Mouse (Mus musculus): Measurements from ENCODE around the gene Has1. TPM values are rescaled to one million over a fixed set of nuclear protein-coding genes. Genes with fewer than 3 reads are reported as not detected.

The Has1 gene
- polyA plus RNA-seq (2016; fragmentation: Nextera tagmentation; extraction: Ambion mirVana), result 1.00 and 1.4 TPM in 2 replicates

DNA sequence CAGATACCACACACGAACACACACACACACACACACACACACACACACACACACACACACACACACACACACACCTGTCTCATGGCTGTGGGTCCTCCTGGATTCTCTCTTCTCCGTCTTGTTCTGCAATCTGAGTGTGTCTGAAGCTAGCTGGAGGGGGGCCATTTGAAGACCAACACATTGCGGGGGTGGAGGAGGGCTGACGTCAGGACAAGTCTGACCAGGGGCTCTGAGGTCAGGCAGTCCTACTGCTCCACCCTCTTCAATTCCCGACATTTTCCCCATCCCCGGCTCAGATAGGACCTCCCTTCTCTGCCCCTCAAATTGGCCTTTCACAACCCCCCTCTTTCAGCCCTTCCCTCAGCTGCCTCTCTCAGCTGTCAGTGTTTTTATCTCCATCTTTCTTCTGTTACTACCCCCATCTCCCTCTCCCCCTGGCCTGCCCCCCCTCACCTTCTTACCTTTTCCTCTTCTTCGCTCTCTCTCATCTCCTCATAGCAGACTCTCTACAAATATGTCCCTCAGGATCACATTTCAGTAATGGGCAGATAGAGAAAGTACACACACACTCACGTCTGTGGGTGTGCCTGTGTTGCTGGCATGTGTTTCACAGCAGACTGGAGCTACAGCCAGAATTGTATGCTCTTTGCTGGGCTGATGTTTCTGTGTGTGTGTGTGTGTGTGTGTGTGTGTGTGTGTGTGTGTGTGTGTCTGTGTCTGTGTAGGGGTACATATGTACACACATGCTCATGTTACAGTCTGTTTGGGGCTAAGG is at the start of gene Has1:
TSS of gene Has1 (minus strand) at position 142 of the 775 bp plus-strand sequence.
- Histone ChIP-seq H3K4me3 (no peak within 1 kb of the TSS), H3K4me1 (peaks cover 9% of the 10 kb centered on the region), H3K27ac (no peak within 1 kb of the TSS), H3K36me3 (replicated peaks) (no peaks in the 10 kb centered on the region), H3K9me3 (no peaks in the 10 kb centered on the region; the same call in 1 of the 2 replicates), H3K27me3 (ENCODE audit: poor library complexity, severe bottlenecking) (peaks cover 15% of the 10 kb centered on the region)
- 67% methylated on average over 8 of the region's 8 CpGs for WGBS
- DNase-seq (ENCODE audit: extremely low spot score, low spot score), result no peak

GRCm38 (mm10) chr17:17900768-17901167 is 45.8 kb upstream of the Has1 start:
- H3K36me3 ChIP-seq (replicated peaks), result no peaks in the 10 kb centered on the region
- H3K27ac ChIP-seq, result no peak overlapping the region
- WGBS, result 94% methylated on average over 1 of the region's 1 CpGs
- H3K9me3 ChIP-seq, result no peaks in the 10 kb centered on the region
- H3K27me3 ChIP-seq (ENCODE audit: poor library complexity, severe bottlenecking), result no peaks in the 10 kb centered on the region
- no peaks in the 10 kb centered on the region for H3K4me1 ChIP-seq
- no peak overlapping the region for H3K4me3 ChIP-seq
- no peak for DNase-seq (ENCODE audit: extremely low spot score, low spot score)

DNA sequence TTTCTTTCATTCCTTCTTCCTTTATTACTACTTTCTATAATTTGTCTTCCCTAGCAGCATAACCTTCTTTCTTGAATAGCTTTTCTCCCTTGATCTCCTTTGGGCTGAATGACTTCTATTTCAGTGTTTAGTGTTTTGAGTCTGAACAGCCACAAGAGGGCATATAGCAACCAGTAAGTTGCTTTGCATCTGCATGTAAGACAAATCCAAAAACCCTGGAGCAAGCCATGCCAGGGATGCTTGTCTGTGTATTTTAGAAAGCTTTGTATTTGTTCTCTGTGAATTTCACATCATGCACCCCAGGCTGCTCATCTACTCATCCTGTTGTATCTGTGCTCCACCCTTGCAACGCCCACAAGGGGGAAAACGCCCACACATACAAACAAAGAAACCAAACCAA is 44.3 kb upstream of the Has1 start:
- H3K27me3 ChIP-seq (ENCODE audit: poor library complexity, severe bottlenecking), result no peaks in the 10 kb centered on the region
- no peaks in the 10 kb centered on the region for H3K9me3 ChIP-seq
- H3K27ac ChIP-seq, result no peak overlapping the region
- WGBS, result 89% methylated on average over 2 of the region's 2 CpGs
- H3K36me3 ChIP-seq (replicated peaks), result no peaks in the 10 kb centered on the region
- DNase-seq (ENCODE audit: extremely low spot score, low spot score), result no peak
- H3K4me1 ChIP-seq, result no peaks in the 10 kb centered on the region
- no peak overlapping the region for H3K4me3 ChIP-seq

DNA sequence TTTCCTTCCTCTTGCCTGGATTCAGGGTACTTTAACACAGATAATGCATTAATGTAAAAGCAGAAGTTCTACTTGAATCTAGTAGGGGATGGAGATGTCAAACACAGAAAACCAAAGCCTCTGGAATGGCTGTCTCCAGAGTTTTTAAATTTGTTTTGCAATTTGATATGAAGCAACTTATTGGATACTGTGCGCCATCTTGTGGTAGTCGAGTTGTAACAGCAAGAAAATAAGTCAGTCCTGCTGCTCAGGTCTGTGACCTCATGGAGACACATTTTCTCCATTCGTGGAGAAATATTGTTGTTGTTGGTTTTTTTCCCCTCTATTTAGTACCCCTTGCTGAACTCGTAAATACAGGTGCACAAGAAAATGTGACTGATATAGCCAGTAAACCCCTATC is 41.0 kb upstream of the Has1 start:
- no peaks in the 10 kb centered on the region for H3K36me3 ChIP-seq (replicated peaks)
- 12% methylated on average over 4 of the region's 4 CpGs for whole genome bisulfite sequencing
- no peak overlapping the region for H3K27ac ChIP-seq
- no peaks in the 10 kb centered on the region for H3K9me3 ChIP-seq
- H3K27me3 ChIP-seq (ENCODE audit: poor library complexity, severe bottlenecking), result no peaks in the 10 kb centered on the region
- no peak overlapping the region for H3K4me3 ChIP-seq
- no peak for DNase-seq (ENCODE audit: extremely low spot score, low spot score)
- no peaks in the 10 kb centered on the region for H3K4me1 ChIP-seq

DNA sequence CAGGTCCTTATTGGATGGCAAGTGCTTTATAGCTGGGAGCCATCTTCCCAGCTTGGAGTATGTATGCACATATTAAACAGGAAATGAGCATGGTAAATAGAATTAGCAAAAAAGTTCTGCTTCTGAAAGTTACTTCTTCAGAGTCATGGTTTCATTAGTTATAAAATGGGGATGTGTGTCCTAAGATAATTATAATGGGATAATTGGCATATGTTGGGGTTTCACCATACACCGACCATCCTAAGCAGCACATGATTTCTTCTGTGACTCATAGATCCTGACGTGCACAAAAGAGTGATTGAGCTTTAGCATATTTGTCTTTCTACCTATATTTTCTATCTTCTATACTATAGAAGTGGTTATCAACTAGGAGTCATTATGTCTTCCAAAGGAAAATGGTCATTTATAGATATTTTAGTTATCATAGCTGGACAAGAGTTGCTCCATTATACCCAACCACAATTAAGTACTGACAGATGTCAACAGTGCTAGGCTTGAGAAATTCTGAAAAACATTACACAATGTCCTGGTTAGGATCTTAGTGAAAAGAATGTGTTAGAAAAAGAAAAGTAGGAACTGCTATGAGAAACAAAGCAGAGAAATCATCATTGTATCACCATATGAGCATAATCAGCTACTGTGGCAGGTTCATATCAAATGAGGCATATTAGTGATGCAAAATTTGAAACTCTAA is 34.9 kb upstream of the Has1 start:
- no peaks in the 10 kb centered on the region for H3K4me1 ChIP-seq
- no peaks in the 10 kb centered on the region for H3K27me3 ChIP-seq (ENCODE audit: poor library complexity, severe bottlenecking)
- DNase-seq (ENCODE audit: extremely low spot score, low spot score), result no peak
- H3K4me3 ChIP-seq, result no peak overlapping the region
- no peaks in the 10 kb centered on the region for H3K36me3 ChIP-seq (replicated peaks)
- WGBS, result 92% methylated on average over 2 of the region's 2 CpGs
- no peaks in the 10 kb centered on the region for H3K9me3 ChIP-seq
- no peak overlapping the region for H3K27ac ChIP-seq

- Histone ChIP-seq H3K36me3 (replicated peaks) (no peaks in the 10 kb centered on the region), H3K4me3 (no peak within 1 kb of the TSS), H3K27me3 (ENCODE audit: poor library complexity, severe bottlenecking) (no peaks in the 10 kb centered on the region), H3K9me3 (no peaks in the 10 kb centered on the region), H3K4me1 (no peaks in the 10 kb centered on the region), H3K27ac (no peak within 1 kb of the TSS)
- no peak for DNase-seq (ENCODE audit: extremely low spot score, low spot score)
- WGBS, result 70% methylated on average over 1 of the region's 1 CpGs
Observed at GRCm38 (mm10) chr17:17887774-17888248, 32.8 kb upstream of the Has1 start, which contains the start of the genes Fpr2 and Fpr3. Fpr2 (plus strand) TSS chr17:17887824. Fpr3 (plus strand) TSS chr17:17887852.

- Histone ChIP-seq H3K4me1 (no peaks in the 10 kb centered on the region), H3K36me3 (replicated peaks) (no peaks in the 10 kb centered on the region), H3K27me3 (ENCODE audit: poor library complexity, severe bottlenecking) (no peaks in the 10 kb centered on the region), H3K4me3 (no peak within 1 kb of the TSS), H3K9me3 (no peaks in the 10 kb centered on the region), H3K27ac (no peak within 1 kb of the TSS)
- no peak for DNase-seq (ENCODE audit: extremely low spot score, low spot score)
- 59% methylated on average over 1 of the region's 1 CpGs for WGBS
Observed at GRCm38 (mm10) chr17:17883840-17884239, 28.8 kb upstream of the Has1 start, which contains the start of gene Fpr1. Fpr1 (minus strand) TSS chr17:17883940.

DNA sequence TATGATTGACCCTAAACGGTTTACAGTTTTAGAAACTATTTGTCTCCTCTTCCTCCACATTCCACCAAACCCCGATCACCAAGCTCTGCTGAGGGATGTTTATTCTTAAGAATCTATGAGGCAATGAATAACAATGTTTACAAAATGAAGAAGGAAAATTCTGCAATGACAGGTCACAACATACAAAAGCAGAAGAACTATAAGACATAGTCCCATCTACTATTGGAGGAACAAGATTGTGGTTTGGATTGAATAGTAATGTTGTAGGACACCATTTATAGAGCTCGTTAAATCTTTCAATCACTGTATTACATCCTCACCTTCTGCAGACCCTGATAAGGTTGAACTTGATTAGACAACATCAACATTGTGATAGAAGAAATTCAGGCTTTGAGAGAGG is 27.7 kb upstream of the Has1 start:
- WGBS, result 85% methylated on average over 3 of the region's 3 CpGs
- H3K9me3 ChIP-seq, result no peaks in the 10 kb centered on the region
- no peak overlapping the region for H3K4me3 ChIP-seq
- H3K27me3 ChIP-seq (ENCODE audit: poor library complexity, severe bottlenecking), result no peaks in the 10 kb centered on the region
- no peak for DNase-seq (ENCODE audit: extremely low spot score, low spot score)
- H3K4me1 ChIP-seq, result no peaks in the 10 kb centered on the region
- H3K36me3 ChIP-seq (replicated peaks), result no peaks in the 10 kb centered on the region
- H3K27ac ChIP-seq, result no peak overlapping the region

DNA sequence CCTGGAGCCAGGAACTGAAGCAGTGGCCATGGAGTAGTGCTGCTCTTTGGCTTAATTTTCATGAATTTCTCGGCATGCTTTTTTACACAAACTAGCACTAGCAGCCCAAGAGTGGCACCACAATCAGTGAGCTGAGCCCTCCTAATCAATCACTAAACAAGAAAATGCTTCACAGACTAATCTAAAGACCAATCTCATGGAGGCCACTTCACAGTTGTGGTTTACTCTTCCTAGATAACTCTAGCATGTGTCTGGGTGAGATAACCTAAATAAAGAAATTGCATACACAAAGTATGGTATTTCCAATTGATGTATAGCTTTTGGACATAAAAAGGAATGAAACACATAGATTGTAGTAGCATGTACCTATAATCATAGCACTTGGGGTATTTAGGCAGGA is 24.3 kb upstream of the Has1 start:
- Histone ChIP-seq H3K36me3 (replicated peaks) (no peaks in the 10 kb centered on the region), H3K4me3 (no peak overlapping the region)
- WGBS, result 82% methylated on average over 1 of the region's 1 CpGs

GRCm38 (mm10) chr17:17871697-17872096 is 16.7 kb upstream of the Has1 start:
- Histone ChIP-seq H3K36me3 (replicated peaks) (no peaks in the 10 kb centered on the region), H3K27ac (no peak overlapping the region), H3K27me3 (ENCODE audit: poor library complexity, severe bottlenecking) (no peaks in the 10 kb centered on the region), H3K9me3 (peaks cover 7% of the 10 kb centered on the region; the same call in 1 of the 2 replicates), H3K4me1 (no peaks in the 10 kb centered on the region), H3K4me3 (no peak overlapping the region)
- no peak for DNase-seq (ENCODE audit: extremely low spot score, low spot score)
- 90% methylated on average over 2 of the region's 2 CpGs for WGBS

More for the DNA sequence above, 24.3 kb upstream of the Has1 start:
- Histone ChIP-seq H3K9me3 (no peaks in the 10 kb centered on the region), H3K27me3 (ENCODE audit: poor library complexity, severe bottlenecking) (no peaks in the 10 kb centered on the region), H3K4me1 (no peaks in the 10 kb centered on the region), H3K27ac (no peak overlapping the region)
- no peak for DNase-seq (ENCODE audit: extremely low spot score, low spot score)

- Histone ChIP-seq H3K4me1 (no peaks in the 10 kb centered on the region), H3K27ac (no peak overlapping the region), H3K36me3 (replicated peaks) (no peaks in the 10 kb centered on the region; the same call in 1 of the 2 replicates), H3K27me3 (ENCODE audit: poor library complexity, severe bottlenecking) (no peaks in the 10 kb centered on the region), H3K9me3 (peaks cover 7% of the 10 kb centered on the region; the same call in 1 of the 2 replicates), H3K4me3 (no peak overlapping the region)
- DNase-seq (ENCODE audit: extremely low spot score, low spot score), result no peak
- WGBS, result 84% methylated on average over 2 of the region's 2 CpGs
Observed at GRCm38 (mm10) chr17:17870892-17871550, 16.0 kb upstream of the Has1 start.

- no peak overlapping the region for H3K27ac ChIP-seq
- no peaks in the 10 kb centered on the region for H3K9me3 ChIP-seq
- DNase-seq (ENCODE audit: extremely low spot score, low spot score), result no peak
- H3K36me3 ChIP-seq (replicated peaks), result no peaks in the 10 kb centered on the region; the same call in 1 of the 2 replicates
- 92% methylated on average over 11 of the region's 11 CpGs for WGBS
- H3K27me3 ChIP-seq (ENCODE audit: poor library complexity, severe bottlenecking), result no peaks in the 10 kb centered on the region
- no peak overlapping the region for H3K4me3 ChIP-seq
- no peaks in the 10 kb centered on the region for H3K4me1 ChIP-seq
Observed at GRCm38 (mm10) chr17:17866801-17867469, 11.9 kb upstream of the Has1 start.

Data from forebrain, embryonic 10.5 days (tissue).